Mouse (Mus musculus) heart, postnatal 0 days (tissue): ENCODE results near the gene Vmn1r199. TPM values are rescaled to one million over a fixed set of nuclear protein-coding genes. Genes with fewer than 3 reads are reported as not detected.
"Not testable (repeated sequence)": the region's sequence is repeated elsewhere in the genome, so short reads cannot be mapped to it uniquely, and the experiment has no call there.

Source experiments
- ATAC-seq: fragments of 200-750 bp; cut with Nextera tagmentation; 2 replicates; pipeline ENCODE4 v1.8.0; 2017; ENCODE audit warnings: low read depth, moderate number of reproducible peaks, moderate library complexity; ENCODE audit not compliant: insufficient read depth
- DNase-seq: peaks from one replicate; pipeline ENCODE4 v3.0.0-alpha.2; 2016; ENCODE audit warnings: low spot score
- H3K27ac ChIP-seq: fragments of 300-500 bp; sonication (generic); 2 replicates; pipeline ENCODE4 v1.5.1; 2014; ENCODE audit warnings: low read depth, mild to moderate bottlenecking
- H3K27me3 ChIP-seq: fragments of 300-500 bp; sonication (generic); 2 replicates; pipeline ENCODE4 v1.6.1; 2014; ENCODE audit warnings: low read length, mixed read lengths; ENCODE audit not compliant: control insufficient read depth, insufficient read depth
- H3K36me3 ChIP-seq: fragments of 300-500 bp; sonication (generic); replicated peaks from 2 replicates; pipeline ENCODE4 v1.6.1; 2014; ENCODE audit warnings: low read length, mixed read lengths; ENCODE audit not compliant: control insufficient read depth, insufficient read depth
- H3K4me1 ChIP-seq: fragments of 300-500 bp; sonication (generic); 2 replicates; pipeline ENCODE4 v1.6.1; 2014; ENCODE audit warnings: antibody characterized with exemption; ENCODE audit not compliant: control insufficient read depth, insufficient read depth
- H3K4me2 ChIP-seq: fragments of 300-500 bp; sonication (generic); 2 replicates; pipeline ENCODE4 v1.6.1; 2014; ENCODE audit warnings: low read depth, mild to moderate bottlenecking, low read length, moderate library complexity
- H3K4me3 ChIP-seq: fragments of 300-500 bp; sonication (generic); 2 replicates; pipeline ENCODE4 v1.5.1; 2014; ENCODE audit warnings: low read depth, low read length
- H3K9ac ChIP-seq: fragments of 300-500 bp; sonication (generic); replicated peaks from 2 replicates; pipeline ENCODE4 v1.6.1; 2014; ENCODE audit warnings: low read depth, low read length, mixed read lengths
- H3K9me3 ChIP-seq: fragments of 300-500 bp; sonication (generic); replicated peaks from 2 replicates; pipeline ENCODE4 v1.6.1; 2016; ENCODE audit warnings: low read length; ENCODE audit not compliant: control insufficient read depth
- CTCF ChIP-seq: IDR thresholded peaks from 2 replicates; pipeline ENCODE4 v1.5.1; 2016; ENCODE audit warnings: antibody characterized with exemption, control low read depth, low read depth
- EP300 ChIP-seq: IDR thresholded peaks from 2 replicates; pipeline ENCODE4 v1.6.1; 2016; ENCODE audit warnings: antibody characterized with exemption, low read depth
- WGBS: fragments of 180-500 bp; shearing (Covaris S2); extraction: QIAGEN DNeasy Blood & Tissue Kit; methylation state at CpG from one replicate; pipeline ENCODE4 v1.1.7; 2014; 5-methylcytosine and 5-hydroxymethylcytosine counted together
- polyA plus RNA-seq: library from polyadenylated mRNA; unstranded; fragments of >200 nt; fragmentation: Nextera tagmentation; extraction: Ambion mirVana; gene quantifications from 2 replicates; pipeline ENCODE4 v1.2.1, GENCODE M21; 2015
- total RNA-seq: library from RNA; depleted of rRNA; stranded (reverse); fragments of >200 nt; gene quantifications from 2 replicates; pipeline ENCODE4 v1.2.3, GENCODE M21; 2014; ENCODE audit warnings: low replicate concordance; rRNA removed

Gene Vmn1r199
- not detected in 2 replicates for total RNA-seq
- polyA plus RNA-seq: not detected in 2 replicates

GRCm38 (mm10) chr13:22379518-22379917 is at the start of gene Vmn1r199:
TSS of gene Vmn1r199 (plus strand) at chr13:22379818.
- no peaks in the 10 kb centered on the region for H3K27me3 ChIP-seq
- H3K9me3 ChIP-seq: no peaks in the 10 kb centered on the region
- WGBS: 73% methylated on average over 2 of the region's 2 CpGs
- DNase-seq (no peak), ATAC-seq (no peak)
- H3K36me3 ChIP-seq: no peaks in the 10 kb centered on the region
- no peak within 1 kb of the TSS for H3K27ac ChIP-seq
- no peak within 1 kb of the TSS for H3K9ac ChIP-seq
- TF ChIP-seq EP300: no peak
- TF ChIP-seq CTCF: no peak
- no peaks in the 10 kb centered on the region for H3K4me1 ChIP-seq
- H3K4me3 ChIP-seq: no peak within 1 kb of the TSS
- no peak within 1 kb of the TSS for H3K4me2 ChIP-seq

- H3K36me3 ChIP-seq: no peaks in the 10 kb centered on the region
- no peak for DNase-seq
- H3K4me1 ChIP-seq: no peaks in the 10 kb centered on the region
- no peak overlapping the region for H3K9ac ChIP-seq
- no peaks in the 10 kb centered on the region for H3K9me3 ChIP-seq
- H3K4me3 ChIP-seq: no peak overlapping the region
- whole genome bisulfite sequencing: 52% methylated on average over 2 of the region's 2 CpGs
- no peak for ATAC-seq
- H3K27me3 ChIP-seq: no peaks in the 10 kb centered on the region
- H3K4me2 ChIP-seq: no peak overlapping the region
- TF ChIP-seq EP300: no peak
- TF ChIP-seq CTCF: no peak
- H3K27ac ChIP-seq: no peak overlapping the region
Observed at GRCm38 (mm10) chr13:22333269-22333668, 46.3 kb upstream of the Vmn1r199 start.

DNA sequence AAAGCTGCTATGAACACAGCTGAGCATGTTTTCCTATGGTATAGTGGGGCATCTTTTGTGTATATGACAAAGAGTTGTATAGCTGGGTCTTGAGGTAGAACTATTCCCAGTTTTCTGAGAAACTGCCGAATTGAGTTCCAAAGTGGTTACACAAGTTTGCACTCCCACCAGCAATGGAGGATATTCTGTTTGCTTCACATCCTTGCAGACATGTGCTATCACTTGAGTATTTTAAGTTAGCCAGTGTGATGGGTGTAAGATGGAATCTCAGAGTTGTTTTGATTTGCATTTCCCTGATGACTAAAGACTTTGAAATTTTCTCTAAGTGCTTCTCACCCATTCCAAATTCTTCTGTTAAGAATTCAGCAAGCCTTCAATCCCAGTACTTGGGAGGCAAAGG is 44.1 kb upstream of the Vmn1r199 start:
- DNase-seq (no peak), ATAC-seq (no peak)
- Histone ChIP-seq H3K27me3 (no peaks in the 10 kb centered on the region), H3K4me1 (no peaks in the 10 kb centered on the region), H3K36me3 (no peaks in the 10 kb centered on the region), H3K4me2 (no peak overlapping the region), H3K4me3 (no peak overlapping the region), H3K9me3 (no peaks in the 10 kb centered on the region), H3K9ac (no peak overlapping the region), H3K27ac (no peak overlapping the region)
- TF ChIP-seq EP300 (no peak), CTCF (no peak)
- WGBS: 78% methylated on average over 1 of the region's 1 CpGs

GRCm38 (mm10) chr13:22350064-22350463 is 29.6 kb upstream of the Vmn1r199 start, which contains the start of gene Vmn1r198:
TSS of gene Vmn1r198 (plus strand) at chr13:22350364.
- TF ChIP-seq CTCF (no peak), EP300 (no peak)
- ATAC-seq: no peak
- 31% methylated on average over 1 of the region's 1 CpGs for WGBS

GRCm38 (mm10) chr13:22350813-22351212 is 28.8 kb upstream of the Vmn1r199 start:
- Histone ChIP-seq H3K4me2 (no peak overlapping the region), H3K27ac (no peak overlapping the region), H3K4me3 (no peak overlapping the region), H3K4me1 (no peaks in the 10 kb centered on the region), H3K9me3 (no peaks in the 10 kb centered on the region), H3K36me3 (no peaks in the 10 kb centered on the region), H3K27me3 (no peaks in the 10 kb centered on the region), H3K9ac (no peak overlapping the region)
- DNase-seq (no peak), ATAC-seq (no peak)
- 66% methylated on average over 1 of the region's 1 CpGs for WGBS
- no peak for TF ChIP-seq EP300
- no peak for TF ChIP-seq CTCF

More at GRCm38 (mm10) chr13:22350064-22350463, 29.6 kb upstream of the Vmn1r199 start, which contains the start of gene Vmn1r198:
- no peak within 1 kb of the TSS for H3K4me2 ChIP-seq
- no peak for DNase-seq
- no peaks in the 10 kb centered on the region for H3K36me3 ChIP-seq
- no peaks in the 10 kb centered on the region for H3K4me1 ChIP-seq
- H3K4me3 ChIP-seq: no peak within 1 kb of the TSS
- H3K9ac ChIP-seq: no peak within 1 kb of the TSS
- H3K9me3 ChIP-seq: no peaks in the 10 kb centered on the region
- H3K27ac ChIP-seq: no peak within 1 kb of the TSS
- no peaks in the 10 kb centered on the region for H3K27me3 ChIP-seq

DNA sequence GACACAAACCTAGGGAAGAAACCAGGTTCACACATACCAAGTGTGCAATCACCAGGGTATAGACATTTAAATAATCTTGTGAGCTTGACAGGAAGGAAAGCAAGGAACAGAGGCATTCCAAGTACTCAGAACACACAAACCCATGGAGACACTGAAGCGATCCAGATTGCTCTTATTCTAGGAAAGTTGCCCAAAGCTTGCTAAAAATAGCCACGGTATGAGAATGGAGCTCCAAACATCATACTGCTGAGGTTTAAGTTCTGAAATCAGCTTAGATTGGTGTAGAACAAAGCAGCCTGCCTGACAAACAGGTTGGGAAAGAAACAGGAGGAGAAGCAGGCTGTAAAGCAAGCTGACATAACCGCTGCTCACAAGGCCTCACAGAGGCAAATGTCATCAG is 1.5 kb downstream of the Vmn1r199 start:
- H3K27ac ChIP-seq, H3K4me1 ChIP-seq, H3K9me3 ChIP-seq, H3K9ac ChIP-seq, H3K4me3 ChIP-seq, H3K4me2 ChIP-seq, H3K27me3 ChIP-seq, H3K36me3 ChIP-seq: not testable (repeated sequence)
- 22% methylated on average over 3 of the region's 3 CpGs for WGBS
- DNase-seq (peak; percentile 48), ATAC-seq (peak; percentile 39; the same call in 1 of the 2 replicates)
